Comparison of ENCODE assay signal across 8 mouse cellular contexts in the genomic region with DNA sequence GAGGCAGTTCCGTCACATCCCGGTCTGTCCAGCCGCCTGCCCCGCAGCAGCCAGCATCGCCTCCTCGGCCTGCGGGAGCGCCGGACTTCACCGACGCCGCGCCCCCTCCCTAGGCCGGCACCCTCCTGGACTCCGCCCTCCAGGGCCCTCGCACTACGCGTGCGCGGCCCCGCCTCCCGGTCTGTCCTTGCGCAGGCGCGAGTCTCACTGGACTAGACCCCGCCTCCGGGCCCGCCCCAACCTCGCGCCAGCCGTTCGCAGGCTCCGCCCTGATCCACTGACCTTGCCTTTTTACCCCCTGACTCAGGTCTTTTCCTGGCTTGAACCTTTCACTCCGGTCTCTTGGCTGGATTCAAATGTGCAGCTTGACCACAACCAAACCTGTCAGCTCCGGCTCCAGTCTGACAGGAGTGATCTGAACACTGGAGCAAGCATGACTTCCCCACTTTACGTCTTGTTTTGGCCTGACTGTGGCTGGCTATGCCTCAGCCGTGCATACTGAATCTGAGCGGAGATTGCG. TPM values are rescaled to one million over a fixed set of nuclear protein-coding genes. Genes with fewer than 3 reads are reported as not detected.
A peak's percentile ranks its signal among the peaks of the same experiment; 100 is the strongest.
DNase-seq lines count a peak whose midpoint lies in the region; ATAC-seq and TF ChIP-seq lines count a peak whose summit lies in the region.

A gene (minus strand): TSS at position 150 of the 520 bp plus-strand sequence.

- peaks cover 20% of the 10 kb centered on the region for H3K4me1 ChIP-seq in erythroblast, embryonic 14.5 days (ENCODE audit: control insufficient read depth)
- H3K4me1 ChIP-seq in heart, embryonic 12.5 days (replicated peaks), result peaks cover 10% of the 10 kb centered on the region
- 0 out of 2 replicates have a peak, but pooled peaks cover 5% of the 10 kb centered on the region for H3K4me1 ChIP-seq in kidney, postnatal 0 days (replicated peaks; ENCODE audit: insufficient read depth, low read length)
- peaks cover 4% of the 10 kb centered on the region; the same call in 1 of the 2 replicates for H3K4me1 ChIP-seq in liver, embryonic 11.5 days (replicated peaks; ENCODE audit: control insufficient read depth, insufficient read depth, low read length)
- H3K4me1 ChIP-seq in stomach, embryonic 14.5 days (ENCODE audit: control insufficient read depth, insufficient read depth, low read length), result 0 out of 2 replicates have a peak, but pooled peaks cover 2% of the 10 kb centered on the region

- H3K79me3 ChIP-seq in C2C12 (ENCODE audit: low read depth), result peaks cover 13% of the 10 kb centered on the region

- peak within 1 kb of the TSS; percentile 94 for H3K9ac ChIP-seq in heart, embryonic 12.5 days
- peak within 1 kb of the TSS; percentile 74 for H3K9ac ChIP-seq in kidney, postnatal 0 days (ENCODE audit: low read depth, low read length)
- peak within 1 kb of the TSS; percentile 67 for H3K9ac ChIP-seq in liver, embryonic 11.5 days (ENCODE audit: low read depth, low read length)
- peak within 1 kb of the TSS; percentile 72 for H3K9ac ChIP-seq in stomach, embryonic 14.5 days (replicated peaks; ENCODE audit: low read depth, low read length)

- H3K9me3 ChIP-seq in erythroblast, embryonic 14.5 days (ENCODE audit: control insufficient read depth, low read length), result no peaks in the 10 kb centered on the region
- no peaks in the 10 kb centered on the region for H3K9me3 ChIP-seq in heart, embryonic 12.5 days (replicated peaks)
- H3K9me3 ChIP-seq in kidney, postnatal 0 days (replicated peaks; ENCODE audit: low read length), result no peaks in the 10 kb centered on the region
- H3K9me3 ChIP-seq in liver, embryonic 11.5 days (ENCODE audit: control insufficient read depth, low read length), result no peaks in the 10 kb centered on the region
- H3K9me3 ChIP-seq in stomach, embryonic 14.5 days (ENCODE audit: control insufficient read depth, low read depth, low read length), result no peaks in the 10 kb centered on the region

- H3K79me2 ChIP-seq in C2C12 (ENCODE audit: control insufficient read depth, insufficient read depth), result peaks cover 47% of the 10 kb centered on the region

- H3K27me3 ChIP-seq in C2C12 (ENCODE audit: control insufficient read depth, insufficient read depth, insufficient read length), result no peaks in the 10 kb centered on the region
- H3K27me3 ChIP-seq in erythroblast, embryonic 14.5 days (ENCODE audit: control insufficient read depth), result no peaks in the 10 kb centered on the region
- H3K27me3 ChIP-seq in heart, embryonic 12.5 days (replicated peaks), result no peaks in the 10 kb centered on the region
- H3K27me3 ChIP-seq in kidney, postnatal 0 days (ENCODE audit: insufficient read depth, low read length), result no peaks in the 10 kb centered on the region
- no peaks in the 10 kb centered on the region for H3K27me3 ChIP-seq in liver, embryonic 11.5 days (replicated peaks; ENCODE audit: control insufficient read depth, insufficient read depth, low read length)
- no peaks in the 10 kb centered on the region for H3K27me3 ChIP-seq in stomach, embryonic 14.5 days (ENCODE audit: control insufficient read depth, insufficient read depth, low read length)

- H3ac ChIP-seq in C2C12 (ENCODE audit: control insufficient read depth, insufficient read length, low read depth), result peak within 1 kb of the TSS; percentile 89

- TF ChIP-seq POLR2A in brain, embryonic 14.5 days (IDR thresholded peaks at IDR 0.05; ENCODE audit: borderline replicate concordance, extremely low read depth, insufficient read depth, insufficient read length, poor library complexity, severe bottlenecking), result peak; percentile 99

- peak within 1 kb of the TSS; percentile 81 for H3K27ac ChIP-seq in heart, embryonic 12.5 days (ENCODE audit: poor library complexity, severe bottlenecking)
- H3K27ac ChIP-seq in kidney, postnatal 0 days, result peak within 1 kb of the TSS; percentile 87
- peak within 1 kb of the TSS; percentile 66 for H3K27ac ChIP-seq in liver, embryonic 11.5 days (ENCODE audit: low read depth, low read length)
- H3K27ac ChIP-seq in stomach, embryonic 14.5 days (ENCODE audit: low read length), result peak within 1 kb of the TSS; percentile 68; the same call in 1 of the 2 replicates

- no peak for TF ChIP-seq CTCF in C2C12 (IDR thresholded peaks at IDR 0.05; ENCODE audit: control insufficient read depth, insufficient read depth, insufficient read length)
- no peak for TF ChIP-seq CTCF in brain, embryonic 14.5 days (IDR thresholded peaks at IDR 0.05; ENCODE audit: borderline replicate concordance, extremely low read depth, insufficient read depth, insufficient read length)
- no peak for TF ChIP-seq CTCF in kidney, postnatal 0 days (IDR thresholded peaks at IDR 0.05; ENCODE audit: low read depth)

- 2% methylated on average over 39 of the region's 39 CpGs for WGBS in heart, embryonic 12.5 days
- 1% methylated on average over 38 of the region's 39 CpGs for WGBS in kidney, postnatal 0 days
- WGBS in liver, embryonic 11.5 days, result 2% methylated on average over 36 of the region's 39 CpGs
- 2% methylated on average over 39 of the region's 39 CpGs for WGBS in stomach, embryonic 14.5 days

- peak within 1 kb of the TSS; percentile 63 for H3K4me2 ChIP-seq in heart, embryonic 12.5 days
- peak within 1 kb of the TSS; percentile 58 for H3K4me2 ChIP-seq in kidney, postnatal 0 days (ENCODE audit: low read length)
- peak within 1 kb of the TSS; percentile 79 for H3K4me2 ChIP-seq in liver, embryonic 11.5 days
- peak within 1 kb of the TSS; percentile 46 for H3K4me2 ChIP-seq in stomach, embryonic 14.5 days (replicated peaks; ENCODE audit: low read depth, low read length)

- ATAC-seq in heart, embryonic 12.5 days (ENCODE audit: insufficient number of reproducible peaks, low FRiP score), result peak; percentile 100
- peak; percentile 100 for ATAC-seq in kidney, postnatal 0 days (replicated peaks; ENCODE audit: low FRiP score, low read depth)
- peak; percentile 100 for ATAC-seq in liver, embryonic 11.5 days (replicated peaks; ENCODE audit: low FRiP score)
- peak; percentile 100 for ATAC-seq in stomach, embryonic 14.5 days (ENCODE audit: insufficient number of reproducible peaks, insufficient read depth, low FRiP score, low read depth)

- peak within 1 kb of the TSS; percentile 74 for H3K4me3 ChIP-seq in C2C12 (ENCODE audit: insufficient read depth, poor library complexity, severe bottlenecking)
- peak within 1 kb of the TSS; percentile 89 for H3K4me3 ChIP-seq in erythroblast, embryonic 14.5 days (replicated peaks)
- peak within 1 kb of the TSS; percentile 85 for H3K4me3 ChIP-seq in heart, embryonic 12.5 days
- peak within 1 kb of the TSS; percentile 68 for H3K4me3 ChIP-seq in kidney, postnatal 0 days (replicated peaks; ENCODE audit: low read depth, low read length)
- peak within 1 kb of the TSS; percentile 75 for H3K4me3 ChIP-seq in liver, embryonic 11.5 days (ENCODE audit: low read depth, low read length)
- peak within 1 kb of the TSS; percentile 83 for H3K4me3 ChIP-seq in stomach, embryonic 14.5 days (ENCODE audit: low read depth, low read length)

- peak; percentile 98 for DNase-seq in brain, embryonic 14.5 days (ENCODE audit: low read depth)
- peak; percentile 97 for DNase-seq in kidney, postnatal 0 days (ENCODE audit: low spot score)
- peak; percentile 98 for DNase-seq in liver, embryonic 11.5 days (ENCODE audit: low spot score)
- peak; percentile 96 for DNase-seq in naive thymus-derived CD4-positive, alpha-beta T cell, adult 2 months (ENCODE audit: low read depth)

- no peaks in the 10 kb centered on the region for H3K36me3 ChIP-seq in C2C12 (ENCODE audit: control insufficient read depth, insufficient read depth)
- no peaks in the 10 kb centered on the region for H3K36me3 ChIP-seq in erythroblast, embryonic 14.5 days (ENCODE audit: control insufficient read depth)
- H3K36me3 ChIP-seq in heart, embryonic 12.5 days, result no peaks in the 10 kb centered on the region
- no peaks in the 10 kb centered on the region for H3K36me3 ChIP-seq in kidney, postnatal 0 days (ENCODE audit: insufficient read depth, low read length)
- H3K36me3 ChIP-seq in liver, embryonic 11.5 days (ENCODE audit: control insufficient read depth, insufficient read depth, low read length), result no peaks in the 10 kb centered on the region
- H3K36me3 ChIP-seq in stomach, embryonic 14.5 days (ENCODE audit: control insufficient read depth, insufficient read depth, low read length), result no peaks in the 10 kb centered on the region

TF ChIP-seq in C2C12, 6 proteins besides CTCF, POLR2A, EP300 and RAD21:
- peak; percentile 15 for TF ChIP-seq MAX (IDR thresholded peaks at IDR 0.05)
- no peak for TF ChIP-seq FOSL1 (IDR thresholded peaks at IDR 0.05; ENCODE audit: insufficient read depth, low read length, poor library complexity, severe bottlenecking)
- no peak for TF ChIP-seq USF1 (IDR thresholded peaks at IDR 0.05; ENCODE audit: low read depth)
- no peak for TF ChIP-seq MYOG (IDR thresholded peaks at IDR 0.05; ENCODE audit: control insufficient read depth, extremely low read depth, insufficient read length)
- no peak for TF ChIP-seq MYOD1 (IDR thresholded peaks at IDR 0.05; ENCODE audit: control insufficient read depth, insufficient read length, low read depth)
- no peak for TF ChIP-seq CEBPB (IDR thresholded peaks at IDR 0.05; ENCODE audit: low read depth)

RNA-seq across cellular contexts. Expression of the gene that starts here (rescaled TPM):
- polyA plus RNA-seq in C2C12 (2012; fragmentation: generic; extraction: Trizol), result 7.4 TPM
- polyA plus RNA-seq in brain, embryonic 14.5 days (2012; rRNA removed), result 49.0 and 60.5 TPM in 2 replicates
- 0.01 and 0.02 TPM in 2 replicates for polyA plus RNA-seq in erythroblast, embryonic 14.5 days (2012)
- 43.4 and 47.8 TPM in 2 replicates for polyA plus RNA-seq in heart, embryonic 12.5 days (2016; fragmentation: Nextera tagmentation; extraction: Ambion mirVana)
- polyA plus RNA-seq in kidney, postnatal 0 days (2015; fragmentation: Nextera tagmentation; extraction: Ambion mirVana), result 43.3 and 44.0 TPM in 2 replicates
- 10.7 and 11.1 TPM in 2 replicates for polyA plus RNA-seq in liver, embryonic 11.5 days (2014; fragmentation: Nextera tagmentation; extraction: Ambion mirVana)
- polyA plus RNA-seq in stomach, embryonic 14.5 days (2014; fragmentation: Nextera tagmentation; extraction: Ambion mirVana), result 26.8 and 31.8 TPM in 2 replicates

Comparison
In these comparisons a context has a peak if more than half of its experiments do, and no peak if none do; other contexts are left out.
1. Peak in every context shown above with its lines: DNase-seq, ATAC-seq, H3K4me3 ChIP-seq and H3K27ac ChIP-seq.